Mouse (Mus musculus) C2C12 (cell line): Measurements from ENCODE around the gene Suz12.

Source experiments
- CEBPB ChIP-seq: IDR thresholded peaks from one replicate; pipeline ENCODE4 v1.6.1; 2011; ENCODE audit warnings: low read depth, mild to moderate bottlenecking, control low read depth, moderate library complexity
- CTCF ChIP-seq: IDR thresholded peaks from one replicate; pipeline ENCODE4 v1.5.1; 2011; ENCODE audit not compliant: control insufficient read depth, insufficient read depth, insufficient read length
- FOSL1 ChIP-seq: IDR thresholded peaks from one replicate; pipeline ENCODE4 v1.8.0; 2011; ENCODE audit warnings: mild to moderate bottlenecking, low read length; ENCODE audit not compliant: poor library complexity, insufficient read depth, severe bottlenecking
- MAX ChIP-seq: IDR thresholded peaks from one replicate; pipeline ENCODE4 v1.6.1; 2011; ENCODE audit warnings: mild to moderate bottlenecking, control low read depth
- MYOD1 ChIP-seq: IDR thresholded peaks from one replicate; pipeline ENCODE4 v1.6.1; 2011; ENCODE audit warnings: low read depth; ENCODE audit not compliant: control insufficient read depth, insufficient read length
- MYOG ChIP-seq: IDR thresholded peaks from one replicate; pipeline ENCODE4 v1.6.1; 2011; ENCODE audit not compliant: control insufficient read depth, insufficient read length; ENCODE audit errors: extremely low read depth
- USF1 ChIP-seq: IDR thresholded peaks from one replicate; pipeline ENCODE4 v1.6.1; 2011; ENCODE audit warnings: low read depth, mild to moderate bottlenecking, control low read depth, moderate library complexity

- TF ChIP-seq CTCF (no peak), CEBPB (no peak), MAX (no peak), MYOD1 (no peak), USF1 (no peak), MYOG (no peak), FOSL1 (no peak)
Measured at GRCm38 (mm10) chr11:80053171-80053570, 60.3 kb downstream of the Suz12 start.
